Mouse (Mus musculus) liver, postnatal 0 days (tissue): Measurements from ENCODE around the gene Dach2.

ENCODE experiments used
- CTCF ChIP-seq: sonication (generic); IDR thresholded peaks from 2 replicates; pipeline ENCODE4 v1.5.1; 2016; ENCODE audit warnings: antibody characterized with exemption, low read depth
- EP300 ChIP-seq: IDR thresholded peaks from 2 replicates; pipeline ENCODE4 v1.6.1; 2016; ENCODE audit warnings: antibody characterized with exemption, low read depth, mild to moderate bottlenecking

- TF ChIP-seq CTCF: no peak
- TF ChIP-seq EP300: no peak
These were observed 570.7 kb downstream of the Dach2 start for GRCm38 (mm10) chrX:113867835-113868495.
